Mouse (Mus musculus): ENCODE results near the gene Elmo1.

DNA sequence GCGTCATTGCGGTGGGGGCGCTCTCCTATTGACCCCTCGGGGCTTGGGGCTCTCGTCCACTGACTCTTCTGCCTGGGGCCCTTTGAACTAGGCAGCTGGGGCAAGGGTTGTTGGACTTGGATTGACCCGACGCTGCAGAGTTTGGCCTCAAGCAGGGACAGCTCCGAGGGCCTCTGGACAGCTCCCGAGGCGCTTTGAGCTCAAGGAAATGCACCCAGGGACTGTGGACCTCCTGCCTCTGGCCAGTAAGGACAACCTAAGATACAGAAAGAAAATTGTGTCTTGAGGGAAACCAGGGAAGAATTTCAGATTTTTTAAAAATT, 1.2 kb downstream of the Elmo1 start:
- TF ChIP-seq CTCF (IDR thresholded peaks at IDR 0.05; ENCODE audit: low read depth) (no peak), EP300 (IDR thresholded peaks at IDR 0.05; ENCODE audit: low read depth) (no peak)
